Mouse (Mus musculus) CH12.LX (cell line): ENCODE results near the gene Aggf1.

Source experiments
- CTCF ChIP-seq, 2 experiments: IDR thresholded peaks in 1 of 2; conservative IDR thresholded peaks in 1 of 2; 2 replicates each; pipeline ENCODE4 v1.5.1; 2011 to 2012; ENCODE audit warnings: low read depth in 2 of 2, low read length in 2 of 2, improper control_type of control experiment in 1 of 2, inconsistent platforms in 1 of 2, mild to moderate bottlenecking in 1 of 2, moderate library complexity in 1 of 2
- EP300 ChIP-seq: IDR thresholded peaks from 2 replicates; pipeline ENCODE4 v1.6.1; 2011; ENCODE audit warnings: low read length, improper control_type of control experiment
- KAT2A ChIP-seq: IDR thresholded peaks from 2 replicates; pipeline ENCODE4 v1.6.1; 2012; ENCODE audit warnings: low read length, improper control_type of control experiment, inconsistent platforms; ENCODE audit not compliant: insufficient replicate concordance
- MAZ ChIP-seq: IDR thresholded peaks from 2 replicates; pipeline ENCODE4 v1.6.1; 2012; ENCODE audit warnings: low read depth, mild to moderate bottlenecking, inconsistent platforms, low read length, improper control_type of control experiment, moderate library complexity
- MEF2A ChIP-seq: IDR thresholded peaks from 2 replicates; pipeline ENCODE4 v1.6.1; 2014; ENCODE audit warnings: low read depth, mild to moderate bottlenecking, inconsistent platforms, low read length, improper control_type of control experiment, borderline replicate concordance
- NRF1 ChIP-seq: IDR thresholded peaks from 2 replicates; pipeline ENCODE4 v1.6.1; 2014; ENCODE audit warnings: low read depth, mild to moderate bottlenecking, inconsistent platforms, low read length, improper control_type of control experiment, moderate library complexity
- POLR2A ChIP-seq: IDR thresholded peaks from 2 replicates; pipeline ENCODE4 v1.6.1; 2011; ENCODE audit warnings: low read depth, mild to moderate bottlenecking, improper control_type of control experiment, low read length
- SIN3A ChIP-seq: IDR thresholded peaks from 2 replicates; pipeline ENCODE4 v1.6.1; 2012; ENCODE audit warnings: low read length, improper control_type of control experiment, inconsistent platforms
- TBP ChIP-seq: conservative IDR thresholded peaks from 2 replicates; pipeline ENCODE4 v1.6.1; 2011; ENCODE audit warnings: low read depth, low read length, improper control_type of control experiment

DNA sequence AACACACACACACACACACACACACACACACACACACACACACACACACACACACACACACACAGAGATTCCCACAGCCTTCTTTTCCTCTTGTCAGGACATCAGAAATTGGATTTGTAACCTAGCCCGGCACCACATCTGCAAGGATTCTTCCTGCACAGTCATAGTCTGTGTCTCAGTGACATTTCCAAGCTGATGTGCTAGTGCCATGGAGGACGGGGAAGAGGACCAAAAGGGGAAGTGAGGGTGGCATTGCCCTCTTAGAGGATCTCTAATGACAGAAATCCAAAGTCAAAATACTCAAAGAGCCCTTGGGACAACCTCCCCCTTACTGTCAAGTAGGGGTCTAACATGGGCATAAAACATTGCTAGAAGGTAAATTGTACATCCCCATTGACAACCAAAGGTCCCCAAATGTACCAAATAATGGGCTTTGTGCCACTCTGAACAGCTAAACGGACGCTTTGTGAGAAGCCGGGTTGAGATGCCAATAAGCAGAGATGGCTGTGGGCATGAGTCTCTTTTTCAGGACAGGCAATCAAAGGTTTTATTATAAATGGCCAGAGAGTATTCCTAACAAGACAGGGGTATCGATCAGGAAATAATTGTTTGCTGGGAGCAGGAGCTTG lies 43.5 kb upstream of the Aggf1 start:
- TF ChIP-seq CTCF (conservative IDR thresholded peaks at IDR 0.05 in 1 of 2, IDR thresholded peaks at IDR 0.05 in 1 of 2; ENCODE audit: low read depth in 2 of 2, low read length in 2 of 2) = no peak
- TF ChIP-seq POLR2A = no peak
- TF ChIP-seq NRF1 = no peak
- TF ChIP-seq KAT2A = no peak
- no peak for TF ChIP-seq MEF2A
- TF ChIP-seq MAZ = no peak
- no peak for TF ChIP-seq SIN3A
- TF ChIP-seq EP300 = no peak
- no peak for TF ChIP-seq TBP
